Mouse (Mus musculus): ENCODE results near the gene Pdia3.
"Not testable (repeated sequence)": the region's sequence is repeated elsewhere in the genome, so short reads cannot be mapped to it uniquely, and the experiment has no call there.

Pdia3 gene

GRCm38 (mm10) chr2:121413387-121414042 lies at the start of gene Pdia3, which contains the start of gene Catsper2:
Gene Pdia3, plus strand, starts transcription at chr2:121413775.
Gene Catsper2, minus strand, starts transcription at chr2:121413792.
- peak; percentile 98 for DNase-seq (ENCODE audit: low read depth, low spot score)

- DNase-seq (ENCODE audit: low read depth, low spot score) = peak; percentile 74
Measured at GRCm38 (mm10) chr2:121368831-121369230, 44.7 kb upstream of the Pdia3 start.

- DNase-seq (ENCODE audit: low read depth, low spot score) = no peak
Measured at GRCm38 (mm10) chr2:121370921-121371320, 42.7 kb upstream of the Pdia3 start.

- DNase-seq (ENCODE audit: low read depth, low spot score) = no peak
Measured at GRCm38 (mm10) chr2:121372266-121372665, 41.3 kb upstream of the Pdia3 start.

- no peak for DNase-seq (ENCODE audit: low read depth, low spot score)
Measured at GRCm38 (mm10) chr2:121374766-121375165, 38.8 kb upstream of the Pdia3 start.

- not testable (repeated sequence) for DNase-seq (ENCODE audit: low read depth, low spot score)
Measured at GRCm38 (mm10) chr2:121386961-121387575, 26.5 kb upstream of the Pdia3 start, which contains the start of gene Strc. Gene Strc, minus strand, starts transcription at chr2:121387168.

- peak; percentile 95 for DNase-seq (ENCODE audit: low read depth, low spot score)
Measured at GRCm38 (mm10) chr2:121396624-121397023, 17.0 kb upstream of the Pdia3 start.

GRCm38 (mm10) chr2:121403296-121403695 lies 10.3 kb upstream of the Pdia3 start:
- DNase-seq (ENCODE audit: low read depth, low spot score) = no peak

- peak; percentile 57 for DNase-seq (ENCODE audit: low read depth, low spot score)
Measured at GRCm38 (mm10) chr2:121408160-121408559, 5.4 kb upstream of the Pdia3 start.

- DNase-seq (ENCODE audit: low read depth, low spot score) = no peak
Measured at GRCm38 (mm10) chr2:121412843-121413386, 660 bp upstream of the Pdia3 start.

- peak; percentile 71 for DNase-seq (ENCODE audit: low read depth, low spot score)
Measured at GRCm38 (mm10) chr2:121414139-121414685, 637 bp downstream of the Pdia3 start.

- no peak for DNase-seq (ENCODE audit: low read depth, low spot score)
Measured at GRCm38 (mm10) chr2:121415103-121415502, 1.5 kb downstream of the Pdia3 start.

GRCm38 (mm10) chr2:121415591-121415990 lies 2.0 kb downstream of the Pdia3 start:
- DNase-seq (ENCODE audit: low read depth, low spot score) = peak; percentile 56

GRCm38 (mm10) chr2:121416356-121416755 lies 2.8 kb downstream of the Pdia3 start:
- no peak for DNase-seq (ENCODE audit: low read depth, low spot score)

- no peak for DNase-seq (ENCODE audit: low read depth, low spot score)
Measured at GRCm38 (mm10) chr2:121418476-121418875, 4.9 kb downstream of the Pdia3 start.

GRCm38 (mm10) chr2:121423166-121423565 lies 9.6 kb downstream of the Pdia3 start:
- no peak for DNase-seq (ENCODE audit: low read depth, low spot score)

- DNase-seq (ENCODE audit: low read depth, low spot score) = no peak
Measured at GRCm38 (mm10) chr2:121425890-121426289, 12.3 kb downstream of the Pdia3 start.

- peak; percentile 28 for DNase-seq (ENCODE audit: low read depth, low spot score)
Measured at GRCm38 (mm10) chr2:121434854-121435253, 21.3 kb downstream of the Pdia3 start.

- DNase-seq (ENCODE audit: low read depth, low spot score) = no peak
Measured at GRCm38 (mm10) chr2:121439746-121440145, 26.2 kb downstream of the Pdia3 start.

GRCm38 (mm10) chr2:121440834-121441605 lies 27.4 kb downstream of the Pdia3 start:
- DNase-seq (ENCODE audit: low read depth, low spot score) = no peak

GRCm38 (mm10) chr2:121441800-121442199 lies 28.2 kb downstream of the Pdia3 start:
- no peak for DNase-seq (ENCODE audit: low read depth, low spot score)
